Comparison of ENCODE assay signal across 9 mouse cellular contexts in the genomic region with DNA sequence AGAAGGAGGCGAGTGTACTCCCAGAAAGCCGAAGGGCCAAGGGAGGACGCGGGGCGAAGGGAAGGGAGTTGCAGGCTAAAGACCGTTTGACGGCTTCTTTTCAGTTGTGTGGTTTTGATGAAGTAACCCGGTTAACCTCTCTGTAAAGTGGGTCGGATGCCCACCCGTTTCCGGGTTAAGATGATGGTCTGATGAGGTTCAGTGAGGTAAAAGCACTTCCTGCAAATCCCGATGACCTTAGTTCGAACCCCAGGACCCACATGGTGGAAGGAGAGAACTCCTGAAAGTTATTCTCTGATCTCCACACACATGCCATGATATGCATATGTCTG. TPM values are rescaled to one million over a fixed set of nuclear protein-coding genes. Genes with fewer than 3 reads are reported as not detected.
DNase-seq lines count a peak whose midpoint lies in the region; ATAC-seq and TF ChIP-seq lines count a peak whose summit lies in the region.
"Had no signal": no experiment of that assay in that cellular context is flagged by ENCODE, and none has a peak within 500 bp of the region (broad histone marks: within the 10 kb centered on the region; RNA-seq: fewer than 3 reads in every experiment).

No protein-coding gene starts in this region.

- no peak for TF ChIP-seq RAD21 in CH12.LX (IDR thresholded peaks at IDR 0.05; ENCODE audit: low read depth, low read length)

- H3K4me2 ChIP-seq in heart, embryonic 11.5 days = peak overlapping the region; percentile 62
- H3K4me2 ChIP-seq in CH12.LX (ENCODE audit: insufficient read depth, low read depth, poor library complexity, severe bottlenecking) = peak overlapping the region; percentile 95; the same call in 1 of the 2 replicates
- peak overlapping the region; percentile 74 for H3K4me2 ChIP-seq in forebrain, embryonic 16.5 days (ENCODE audit: low read length)
- peak overlapping the region; percentile 93 for H3K4me2 ChIP-seq in liver, postnatal 0 days (ENCODE audit: low read depth, low read length)

- H3K4me3 ChIP-seq in heart, embryonic 11.5 days (ENCODE audit: low read depth, low read length) = peak overlapping the region; percentile 78
- peak overlapping the region; percentile 83 to 94 (median 90) for H3K4me3 ChIP-seq in CH12.LX (replicated peaks in 1 of 3; ENCODE audit: low read depth in 2 of 3, low read length in 2 of 3, poor library complexity in 1 of 3)
- peak overlapping the region; percentile 94 for H3K4me3 ChIP-seq in forebrain, embryonic 16.5 days (replicated peaks; ENCODE audit: low read length)
- H3K4me3 ChIP-seq in liver, postnatal 0 days (ENCODE audit: low read depth, low read length) = peak overlapping the region; percentile 89

- no peaks in the 10 kb centered on the region for H3K9me3 ChIP-seq in heart, embryonic 11.5 days (replicated peaks; ENCODE audit: control insufficient read depth, low read length)
- H3K9me3 ChIP-seq in CH12.LX (replicated peaks; ENCODE audit: low read length) = no peaks in the 10 kb centered on the region
- H3K9me3 ChIP-seq in forebrain, embryonic 16.5 days (ENCODE audit: control insufficient read depth, low read length) = no peaks in the 10 kb centered on the region
- H3K9me3 ChIP-seq in liver, postnatal 0 days (ENCODE audit: low read length) = no peaks in the 10 kb centered on the region

- no peak for TF ChIP-seq CTCF in CH12.LX (conservative IDR thresholded peaks at IDR 0.05 in 1 of 2, IDR thresholded peaks at IDR 0.05 in 1 of 2; ENCODE audit: low read depth in 2 of 2, low read length in 2 of 2)
- TF ChIP-seq CTCF in liver, postnatal 0 days (IDR thresholded peaks at IDR 0.05; ENCODE audit: low read depth) = no peak

- H3K36me3 ChIP-seq in heart, embryonic 11.5 days (ENCODE audit: control insufficient read depth, insufficient read depth, low read length) = peaks cover 21% of the 10 kb centered on the region
- H3K36me3 ChIP-seq in CH12.LX (replicated peaks in 1 of 2; ENCODE audit: control insufficient read depth in 1 of 2, insufficient read depth in 1 of 2, low read length in 1 of 2) = peaks cover 26 to 47% of the 10 kb centered on the region in 2 experiments
- H3K36me3 ChIP-seq in forebrain, embryonic 16.5 days (ENCODE audit: control insufficient read depth, insufficient read depth) = peaks cover 3% of the 10 kb centered on the region
- peaks cover 22% of the 10 kb centered on the region for H3K36me3 ChIP-seq in liver, postnatal 0 days (replicated peaks; ENCODE audit: insufficient read depth, low read length)

- peaks cover 10% of the 10 kb centered on the region for H3K4me1 ChIP-seq in heart, embryonic 11.5 days (ENCODE audit: control insufficient read depth, insufficient read depth, low read length)
- peaks cover 0 to 17% of the 10 kb centered on the region in 2 experiments; a peak in 2 of 4 replicates for H3K4me1 ChIP-seq in CH12.LX (ENCODE audit: control insufficient read depth in 1 of 2, insufficient read depth in 2 of 2)
- H3K4me1 ChIP-seq in forebrain, embryonic 16.5 days (replicated peaks; ENCODE audit: control insufficient read depth, insufficient read depth, low read length) = peaks cover 17% of the 10 kb centered on the region
- peaks cover 14% of the 10 kb centered on the region for H3K4me1 ChIP-seq in liver, postnatal 0 days (ENCODE audit: insufficient read depth)

- TF ChIP-seq POLR2A in CH12.LX (IDR thresholded peaks at IDR 0.05; ENCODE audit: low read depth, low read length) = no peak

- WGBS in heart, embryonic 11.5 days (ENCODE audit: insufficient replicate concordance) = 2% methylated on average over 13 of the region's 13 CpGs
- 2% methylated on average over 13 of the region's 13 CpGs for WGBS in forebrain, embryonic 16.5 days
- WGBS in liver, postnatal 0 days (ENCODE audit: insufficient replicate concordance) = 0% methylated on average over 13 of the region's 13 CpGs

- H3K27me3 ChIP-seq in heart, embryonic 11.5 days (ENCODE audit: control insufficient read depth, insufficient read depth, low read length) = no peaks in the 10 kb centered on the region
- no peaks in the 10 kb centered on the region for H3K27me3 ChIP-seq in CH12.LX (replicated peaks)
- no peaks in the 10 kb centered on the region for H3K27me3 ChIP-seq in forebrain, embryonic 16.5 days (replicated peaks; ENCODE audit: control insufficient read depth, insufficient read depth, low read length)
- no peaks in the 10 kb centered on the region for H3K27me3 ChIP-seq in liver, postnatal 0 days (ENCODE audit: insufficient read depth, low read length)

- no peak for ATAC-seq in heart, embryonic 11.5 days (replicated peaks; ENCODE audit: insufficient number of reproducible peaks, low FRiP score, low TSS enrichment)
- ATAC-seq in forebrain, embryonic 16.5 days = no peak
- ATAC-seq in liver, postnatal 0 days = no peak

- TF ChIP-seq EP300 in CH12.LX (IDR thresholded peaks at IDR 0.05; ENCODE audit: low read length) = no peak
- TF ChIP-seq EP300 in liver, postnatal 0 days (IDR thresholded peaks at IDR 0.05; ENCODE audit: low read depth) = no peak

- peak overlapping the region; percentile 84 for H3K9ac ChIP-seq in heart, embryonic 11.5 days (ENCODE audit: low read depth, low read length)
- peak overlapping the region; percentile 74 for H3K9ac ChIP-seq in CH12.LX (ENCODE audit: insufficient read depth, low read depth)
- peak overlapping the region; percentile 78 for H3K9ac ChIP-seq in forebrain, embryonic 16.5 days (replicated peaks; ENCODE audit: low read depth, low read length)
- peak overlapping the region; percentile 75 for H3K9ac ChIP-seq in liver, postnatal 0 days (replicated peaks)

- peaks cover 6% of the 10 kb centered on the region; the same call in 1 of the 2 replicates for H3K79me2 ChIP-seq in CH12.LX (replicated peaks; ENCODE audit: control insufficient read depth, extremely low read depth, insufficient read depth, poor library complexity, severe bottlenecking)

- dilution Hi-C loops in CH12.LX (cut with MboI; ENCODE audit: extremely low pct_ligation_motif_present, extremely low pct_unique_long_range_greater_than_20kb, low sequenced_read_pairs) = no loop called here

- DNase-seq in heart, adult 9 months (ENCODE audit: low spot score in 2 of 2) = no peak
- DNase-seq in CH12.LX (ENCODE audit: extremely low read depth) = peak; percentile 51
- DNase-seq in liver, postnatal 0 days = no peak
- DNase-seq in thymus, postnatal 36 days = no peak
- DNase-seq in cerebellum, adult 18-20 months = no peak
- no peak for DNase-seq in cerebellum, postnatal 14 days

- in situ Hi-C loops in CH12.LX (cut with MboI; ENCODE audit: low pct_ligation_motif_present, low pct_unique_long_range_greater_than_20kb, low sequenced_read_pairs) = no loop called here

- H3K27ac ChIP-seq in heart, embryonic 11.5 days (ENCODE audit: low read depth, low read length) = peak overlapping the region; percentile 62
- H3K27ac ChIP-seq in CH12.LX (ENCODE audit: insufficient read depth, low read depth) = no peak overlapping the region
- H3K27ac ChIP-seq in forebrain, embryonic 16.5 days (ENCODE audit: low read length) = peak overlapping the region; percentile 92; the same call in 1 of the 2 replicates
- peak overlapping the region; percentile 69; the same call in 1 of the 2 replicates for H3K27ac ChIP-seq in liver, postnatal 0 days (ENCODE audit: low read depth)

TF ChIP-seq in CH12.LX, 34 proteins besides CTCF, POLR2A, EP300 and RAD21 (continues in another document):
- TF ChIP-seq IRF4 (IDR thresholded peaks at IDR 0.05; ENCODE audit: low read depth, low read length) = no peak
- no peak for TF ChIP-seq ZNF384 (IDR thresholded peaks at IDR 0.05; ENCODE audit: low read depth, low read length)
- TF ChIP-seq ELF1 (IDR thresholded peaks at IDR 0.05; ENCODE audit: low read depth, low read length) = peak; percentile 67
- no peak for TF ChIP-seq KAT2A (IDR thresholded peaks at IDR 0.05; ENCODE audit: insufficient replicate concordance, low read length)
- no peak for TF ChIP-seq GABPA (IDR thresholded peaks at IDR 0.05; ENCODE audit: insufficient replicate concordance, low read depth, low read length)
- TF ChIP-seq MXI1 (IDR thresholded peaks at IDR 0.05; ENCODE audit: low read depth, low read length) = peak; percentile 12; the same call in 1 of the 2 replicates

RNA-seq across cellular contexts. Expression of a gene that starts 0.5 kb away (rescaled TPM):
- polyA plus RNA-seq in heart, embryonic 11.5 days (2014; fragmentation: Nextera tagmentation; extraction: Ambion mirVana) = 13.5 and 18.4 TPM in 2 replicates
- total RNA-seq in CH12.LX (2012; rRNA removed) (15.3 and 18.2 TPM in 2 replicates), CH12.LX (2014; rRNA removed) (19.6 and 19.8 TPM in 2 replicates)
- polyA plus RNA-seq in CH12.LX (2012; ENCODE audit: insufficient read length, low read depth) = 22.9 and 26.3 TPM in 2 replicates
- 21.3 and 24.6 TPM in 2 replicates for polyA plus RNA-seq in forebrain, embryonic 16.5 days (2015; fragmentation: Nextera tagmentation; extraction: Ambion mirVana)
- 4.3 and 4.6 TPM in 2 replicates for polyA plus RNA-seq in liver, postnatal 0 days (2015; fragmentation: Nextera tagmentation; extraction: Ambion mirVana)

RNA-seq across cellular contexts. Expression of a gene that starts 0.7 kb away (rescaled TPM):
- polyA plus RNA-seq in heart, embryonic 11.5 days (2014; fragmentation: Nextera tagmentation; extraction: Ambion mirVana) = 30.4 and 37.0 TPM in 2 replicates
- total RNA-seq in CH12.LX (2012; rRNA removed) = 38.2 and 38.7 TPM in 2 replicates
- 25.6 and 28.0 TPM in 2 replicates for total RNA-seq in CH12.LX (2014; rRNA removed)
- polyA plus RNA-seq in CH12.LX (2012; ENCODE audit: insufficient read length, low read depth) = 39.9 and 45.2 TPM in 2 replicates
- polyA plus RNA-seq in forebrain, embryonic 16.5 days (2015; fragmentation: Nextera tagmentation; extraction: Ambion mirVana) = 66.2 and 66.9 TPM in 2 replicates
- 15.5 and 18.4 TPM in 2 replicates for polyA plus RNA-seq in liver, postnatal 0 days (2015; fragmentation: Nextera tagmentation; extraction: Ambion mirVana)

RNA-seq across cellular contexts. Expression of a gene that starts 20.6 kb away (rescaled TPM):
- not detected in 2 replicates for polyA plus RNA-seq in heart, embryonic 11.5 days (2014; fragmentation: Nextera tagmentation; extraction: Ambion mirVana)
- total RNA-seq in CH12.LX (2012; rRNA removed) (not detected in 2 replicates), CH12.LX (2014; rRNA removed) (not detected in 2 replicates)
- polyA plus RNA-seq in CH12.LX (2012; ENCODE audit: insufficient read length, low read depth) = not detected in 2 replicates
- polyA plus RNA-seq in forebrain, embryonic 16.5 days (2015; fragmentation: Nextera tagmentation; extraction: Ambion mirVana) = not detected in 2 replicates
- polyA plus RNA-seq in liver, postnatal 0 days (2015; fragmentation: Nextera tagmentation; extraction: Ambion mirVana) = not detected in 2 replicates
- total RNA-seq: hematopoietic stem cell, adult 5-6 weeks had no signal

RNA-seq across cellular contexts. Expression of a gene that starts 28.0 kb away (rescaled TPM):
- 0.83 and 1.1 TPM in 2 replicates for polyA plus RNA-seq in heart, embryonic 11.5 days (2014; fragmentation: Nextera tagmentation; extraction: Ambion mirVana)
- total RNA-seq in CH12.LX (2012; rRNA removed) (not detected in 2 replicates), CH12.LX (2014; rRNA removed) (not detected in 2 replicates)
- polyA plus RNA-seq in CH12.LX (2012; ENCODE audit: insufficient read length, low read depth) = not detected in 2 replicates
- polyA plus RNA-seq in forebrain, embryonic 16.5 days (2015; fragmentation: Nextera tagmentation; extraction: Ambion mirVana) = 0.44 and 0.57 TPM in 2 replicates
- polyA plus RNA-seq in liver, postnatal 0 days (2015; fragmentation: Nextera tagmentation; extraction: Ambion mirVana) = 0.44 and 0.60 TPM in 2 replicates

RNA-seq across cellular contexts. Expression of a gene that starts 34.8 kb away (rescaled TPM):
- 0.25 TPM in 1 of 2 replicates, not detected in the other for polyA plus RNA-seq in heart, embryonic 11.5 days (2014; fragmentation: Nextera tagmentation; extraction: Ambion mirVana)
- total RNA-seq in CH12.LX (2012; rRNA removed) (4.7 and 9.2 TPM in 2 replicates), CH12.LX (2014; rRNA removed) (2.3 and 2.6 TPM in 2 replicates)
- polyA plus RNA-seq in CH12.LX (2012; ENCODE audit: insufficient read length, low read depth) = 3.3 and 3.4 TPM in 2 replicates
- polyA plus RNA-seq in forebrain, embryonic 16.5 days (2015; fragmentation: Nextera tagmentation; extraction: Ambion mirVana) = 1.1 and 1.3 TPM in 2 replicates
- polyA plus RNA-seq in liver, postnatal 0 days (2015; fragmentation: Nextera tagmentation; extraction: Ambion mirVana) = 0.06 and 0.08 TPM in 2 replicates
- total RNA-seq: hematopoietic stem cell, adult 5-6 weeks had no signal
